Mouse (Mus musculus): Measurements from ENCODE around the gene 1700042G07Rik. TPM values are rescaled to one million over a fixed set of nuclear protein-coding genes. Genes with fewer than 3 reads are reported as not detected.

The 1700042G07Rik gene
- total RNA-seq, 1 experiment from 2014 or later: not detected

Other genes with a start within 250 kb of the 1700042G07Rik start
- not detected in 2 replicates for gene Dmbx1, start 233.4 kb upstream of the 1700042G07Rik start, total RNA-seq (2017)
- gene Faah, start 155.4 kb upstream of the 1700042G07Rik start, total RNA-seq (2017): 14.7 and 15.8 TPM in 2 replicates
- gene Nsun4, start 119.5 kb upstream of the 1700042G07Rik start, total RNA-seq (2017): 30.7 and 49.6 TPM in 2 replicates
- 251 and 277 TPM in 2 replicates for gene Uqcrh, start 98.3 kb upstream of the 1700042G07Rik start, total RNA-seq (2017)
- gene Lrrc41, start 98.1 kb upstream of the 1700042G07Rik start, total RNA-seq (2017): 14.8 and 19.8 TPM in 2 replicates
- 0.86 and 0.93 TPM in 2 replicates for gene Rad54l, start 49.7 kb upstream of the 1700042G07Rik start, total RNA-seq (2017)
- gene Pomgnt1, start 49.5 kb upstream of the 1700042G07Rik start, total RNA-seq (2017): 21.2 and 24.2 TPM in 2 replicates
- 0.37 and 0.58 TPM in 2 replicates for gene Lurap1, start 22.0 kb upstream of the 1700042G07Rik start, total RNA-seq (2017)
- 5.0 and 7.1 TPM in 2 replicates for gene Tspan1, start 5.8 kb upstream of the 1700042G07Rik start, total RNA-seq (2017)
- not detected in 2 replicates for gene Gm49337, start within 50 bp of the 1700042G07Rik start, total RNA-seq (2017)
- gene Pik3r3, start 48.2 kb downstream of the 1700042G07Rik start, total RNA-seq (2017): 0.70 and 1.6 TPM in 2 replicates

Measured in neutrophil, adult 5-6 weeks (primary cell).